Mouse (Mus musculus): ENCODE measurements at regions not wholly inside any gene's neighbourhood (a gene's known extent, or its start where the extent isn't known, plus 50 kb on each side); places are given as distances from the start of the nearest gene placed in this dataset.

- no peak for TF ChIP-seq CTCF (IDR thresholded peaks at IDR 0.05; ENCODE audit: low read depth, low read length)
- no peak for TF ChIP-seq POLR2AphosphoS5 (IDR thresholded peaks at IDR 0.05; ENCODE audit: insufficient replicate concordance, low read depth, low read length)
- no peak for TF ChIP-seq TAL1 (conservative IDR thresholded peaks at IDR 0.05; ENCODE audit: low read depth, low read length)
- TF ChIP-seq GATA1 (IDR thresholded peaks at IDR 0.05; ENCODE audit: borderline replicate concordance, low read length), result no peak
- TF ChIP-seq GATA2 (IDR thresholded peaks at IDR 0.05; ENCODE audit: borderline replicate concordance, low read depth, low read length), result no peak
Observed at GRCm38 (mm10) chr17:50457053-50457697, 52.0 kb upstream of the Plcl2 start.

Measured in G1E (cell line).